Comparison of ENCODE assay signal across 11 mouse cellular contexts in genomic region chr11:103556021-103556420, GRCm38 (mm10). TPM values are rescaled to one million over a fixed set of nuclear protein-coding genes. Genes with fewer than 3 reads are reported as not detected.
DNase-seq lines count a peak whose midpoint lies in the region; ATAC-seq and TF ChIP-seq lines count a peak whose summit lies in the region.
"Had no signal": no experiment of that assay in that cellular context is flagged by ENCODE, and none has a peak within 500 bp of the region (broad histone marks: within the 10 kb centered on the region; RNA-seq: fewer than 3 reads in every experiment).

No protein-coding gene starts in this region.

- 66% methylated on average over 2 of the region's 2 CpGs for WGBS in heart, postnatal 0 days
- WGBS in heart, embryonic 12.5 days = 72% methylated on average over 2 of the region's 2 CpGs
- 74% methylated on average over 2 of the region's 2 CpGs for WGBS in midbrain, embryonic 11.5 days

- ATAC-seq in heart, postnatal 0 days (ENCODE audit: insufficient read depth, low read depth) = no peak
- no peak for ATAC-seq in heart, embryonic 12.5 days (ENCODE audit: insufficient number of reproducible peaks, low FRiP score)
- no peak for ATAC-seq in megakaryocyte-erythroid progenitor cell, adult 5-6 weeks (replicated peaks; ENCODE audit: low FRiP score, low TSS enrichment, poor library complexity, severe bottlenecking)
- ATAC-seq in cerebellum, adult (ENCODE audit: insufficient number of reproducible peaks, low FRiP score, low TSS enrichment) = no peak
- ATAC-seq in midbrain, embryonic 11.5 days (ENCODE audit: low FRiP score) = no peak

- no peaks in the 10 kb centered on the region for H3K4me1 ChIP-seq in heart, postnatal 0 days (ENCODE audit: control insufficient read depth, insufficient read depth)
- H3K4me1 ChIP-seq in heart, embryonic 12.5 days (replicated peaks) = no peaks in the 10 kb centered on the region
- H3K4me1 ChIP-seq in midbrain, embryonic 11.5 days (ENCODE audit: control insufficient read depth, insufficient read depth, low read length) = no peaks in the 10 kb centered on the region
- H3K4me1 ChIP-seq: neural tube, embryonic 12.5 days had no signal

- no peak overlapping the region for H3K27ac ChIP-seq in heart, postnatal 0 days (ENCODE audit: low read depth)
- H3K27ac ChIP-seq in heart, embryonic 12.5 days (ENCODE audit: poor library complexity, severe bottlenecking) = no peak overlapping the region
- no peak overlapping the region for H3K27ac ChIP-seq in midbrain, embryonic 11.5 days (ENCODE audit: low read depth, low read length)
- H3K27ac ChIP-seq: neural tube, embryonic 12.5 days had no signal

- no peak for TF ChIP-seq EP300 in heart, postnatal 0 days (IDR thresholded peaks at IDR 0.05; ENCODE audit: low read depth)

- no peak overlapping the region for H3K9ac ChIP-seq in heart, postnatal 0 days (replicated peaks; ENCODE audit: low read depth, low read length)
- H3K9ac ChIP-seq in heart, embryonic 12.5 days = no peak overlapping the region
- H3K9ac ChIP-seq in midbrain, embryonic 11.5 days (ENCODE audit: low read length) = no peak overlapping the region
- H3K9ac ChIP-seq: neural tube, embryonic 12.5 days had no signal

- DNase-seq in heart, postnatal 0 days (ENCODE audit: low spot score) = no peak
- DNase-seq in urinary bladder, postnatal 14 days (ENCODE audit: low spot score) = peak; percentile 18
- no peak for DNase-seq in urinary bladder, adult 2 months (ENCODE audit: low spot score)
- peak; percentile 44 for DNase-seq in layer of hippocampus, adult 9-10 months (ENCODE audit: low spot score)
- DNase-seq in midbrain, embryonic 11.5 days (ENCODE audit: low spot score, missing footprints) = no peak

- no peaks in the 10 kb centered on the region for H3K27me3 ChIP-seq in heart, postnatal 0 days (ENCODE audit: control insufficient read depth, insufficient read depth, low read length)
- H3K27me3 ChIP-seq in heart, embryonic 12.5 days (replicated peaks) = no peaks in the 10 kb centered on the region
- no peaks in the 10 kb centered on the region for H3K27me3 ChIP-seq in midbrain, embryonic 11.5 days (ENCODE audit: control insufficient read depth, insufficient read depth, low read length)
- H3K27me3 ChIP-seq: neural tube, embryonic 12.5 days had no signal

- no peaks in the 10 kb centered on the region for H3K36me3 ChIP-seq in heart, postnatal 0 days (replicated peaks; ENCODE audit: control insufficient read depth, insufficient read depth, low read length)
- no peaks in the 10 kb centered on the region for H3K36me3 ChIP-seq in heart, embryonic 12.5 days
- H3K36me3 ChIP-seq in midbrain, embryonic 11.5 days (ENCODE audit: control insufficient read depth, insufficient read depth, low read length) = no peaks in the 10 kb centered on the region
- H3K36me3 ChIP-seq: neural tube, embryonic 12.5 days had no signal

- TF ChIP-seq CTCF in heart, postnatal 0 days (IDR thresholded peaks at IDR 0.05; ENCODE audit: low read depth) = peak; percentile 26

- no peak overlapping the region for H3K4me3 ChIP-seq in heart, postnatal 0 days (ENCODE audit: low read depth, low read length)
- H3K4me3 ChIP-seq in heart, embryonic 12.5 days = no peak overlapping the region
- no peak overlapping the region for H3K4me3 ChIP-seq in midbrain, embryonic 11.5 days (ENCODE audit: low read depth, low read length)
- H3K4me3 ChIP-seq: neural tube, embryonic 12.5 days had no signal

- no peak overlapping the region for H3K4me2 ChIP-seq in heart, postnatal 0 days (ENCODE audit: low read depth, low read length)
- H3K4me2 ChIP-seq in heart, embryonic 12.5 days = no peak overlapping the region
- H3K4me2 ChIP-seq in midbrain, embryonic 11.5 days = no peak overlapping the region
- H3K4me2 ChIP-seq: neural tube, embryonic 12.5 days had no signal

- H3K9me3 ChIP-seq in heart, postnatal 0 days (replicated peaks; ENCODE audit: control insufficient read depth, low read length) = no peaks in the 10 kb centered on the region
- H3K9me3 ChIP-seq in heart, embryonic 12.5 days (replicated peaks) = 0 out of 2 replicates have a peak, but pooled peaks cover 4% of the 10 kb centered on the region
- no peaks in the 10 kb centered on the region for H3K9me3 ChIP-seq in midbrain, embryonic 11.5 days (ENCODE audit: control insufficient read depth, low read length)
- H3K9me3 ChIP-seq: neural tube, embryonic 12.5 days had no signal

RNA-seq across cellular contexts. Expression of gene Lrrc37a, which starts 51.6 kb away (rescaled TPM):
- total RNA-seq in heart, postnatal 0 days (2014; rRNA removed; ENCODE audit: low replicate concordance) = not detected in 2 replicates
- not detected in 2 replicates for polyA plus RNA-seq in heart, postnatal 0 days (2015; fragmentation: Nextera tagmentation; extraction: Ambion mirVana)
- polyA plus RNA-seq in heart, embryonic 12.5 days (2016; fragmentation: Nextera tagmentation; extraction: Ambion mirVana) = not detected in 2 replicates
- not detected in 2 replicates for polyA plus RNA-seq in urinary bladder, adult 2 months (2012; rRNA removed)
- total RNA-seq in megakaryocyte-erythroid progenitor cell, adult 5-6 weeks (2014; fragmentation: Nextera tagmentation) = not detected in 2 replicates
- not detected in 2 replicates for total RNA-seq in megakaryocyte-erythroid progenitor cell, adult 5-6 weeks (2017)
- not detected in 2 replicates for polyA plus RNA-seq in midbrain, embryonic 11.5 days (2014; fragmentation: Nextera tagmentation; extraction: Ambion mirVana)
- total RNA-seq: adrenal gland, postnatal 36 days; left cerebral cortex, postnatal 36 days had no signal
- polyA plus RNA-seq: neural tube, embryonic 12.5 days had no signal

Comparison
In these comparisons a context has a peak if more than half of its experiments do, and no peak if none do; other contexts are left out.
1. DNase-seq: peak in urinary bladder, postnatal 14 days (single experiment) and layer of hippocampus, adult 9-10 months (single experiment); none in heart, postnatal 0 days (single experiment), urinary bladder, adult 2 months (single experiment) and midbrain, embryonic 11.5 days (single experiment).